Mouse (Mus musculus) kidney, embryonic 16.5 days (tissue): Measurements from ENCODE around the gene Xxylt1. TPM values are rescaled to one million over a fixed set of nuclear protein-coding genes. Genes with fewer than 3 reads are reported as not detected.

ENCODE experiments used
- polyA plus RNA-seq: library from polyadenylated mRNA; unstranded; fragments of >200 nt; fragmentation: Nextera tagmentation; extraction: Ambion mirVana; gene quantifications from 2 replicates; pipeline ENCODE4 v1.2.1, GENCODE M21; 2015

Xxylt1 gene
- polyA plus RNA-seq, 1 experiment from 2014 or later = 18.8 TPM

Other genes starting within 250 kb of the Xxylt1 start
- gene Acap2, start 119.8 kb upstream of the Xxylt1 start, polyA plus RNA-seq = 16.1 and 18.2 TPM in 2 replicates
- 90.5 and 93.2 TPM in 2 replicates for gene Ppp1r2, start 193.8 kb upstream of the Xxylt1 start, polyA plus RNA-seq
- gene Apod, start 233.4 kb upstream of the Xxylt1 start, polyA plus RNA-seq = 0.42 and 0.56 TPM in 2 replicates